Mouse (Mus musculus): ENCODE results near the gene Usp54. TPM values are rescaled to one million over a fixed set of nuclear protein-coding genes. Genes with fewer than 3 reads are reported as not detected.
"Not testable (repeated sequence)": the region's sequence is repeated elsewhere in the genome, so short reads cannot be mapped to it uniquely, and the experiment has no call there.

Usp54 gene
- polyA plus RNA-seq, 1 experiment: 17.6 TPM

DNA sequence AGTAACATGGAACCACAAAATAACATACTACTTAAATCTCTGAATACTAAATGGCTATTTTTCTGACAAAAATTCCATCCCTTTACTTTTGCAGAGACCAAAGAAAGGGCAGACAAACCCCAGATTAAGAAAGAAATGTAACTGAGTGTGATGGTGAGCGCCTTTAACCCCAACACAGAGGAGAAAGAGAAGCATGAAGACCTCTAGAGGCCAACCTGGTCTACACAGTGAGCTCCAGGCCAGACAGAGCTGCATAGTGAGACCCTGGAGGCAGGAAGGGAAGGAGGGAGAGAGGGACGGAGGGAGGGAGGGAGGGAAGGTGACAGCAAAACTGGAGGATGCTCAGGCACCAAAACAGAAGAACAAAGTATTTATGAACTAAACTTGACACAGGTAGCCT is 40.7 kb downstream of the Usp54 start:
- Histone ChIP-seq H3K4me1 (ENCODE audit: control insufficient read depth, insufficient read depth, low read length) (peaks cover 2% of the 10 kb centered on the region; the same call in 1 of the 2 replicates), H3K4me3 (replicated peaks; ENCODE audit: extremely low read depth, low read depth, low read length) (no peak overlapping the region)
- TF ChIP-seq POLR2A (IDR thresholded peaks at IDR 0.05; ENCODE audit: borderline replicate concordance, extremely low read depth, low read depth, low read length) (no peak), CTCF (IDR thresholded peaks at IDR 0.05; ENCODE audit: insufficient read depth, low read length) (no peak)
- no peak for DNase-seq
- WGBS: 63% methylated on average over 2 of the region's 2 CpGs

DNA sequence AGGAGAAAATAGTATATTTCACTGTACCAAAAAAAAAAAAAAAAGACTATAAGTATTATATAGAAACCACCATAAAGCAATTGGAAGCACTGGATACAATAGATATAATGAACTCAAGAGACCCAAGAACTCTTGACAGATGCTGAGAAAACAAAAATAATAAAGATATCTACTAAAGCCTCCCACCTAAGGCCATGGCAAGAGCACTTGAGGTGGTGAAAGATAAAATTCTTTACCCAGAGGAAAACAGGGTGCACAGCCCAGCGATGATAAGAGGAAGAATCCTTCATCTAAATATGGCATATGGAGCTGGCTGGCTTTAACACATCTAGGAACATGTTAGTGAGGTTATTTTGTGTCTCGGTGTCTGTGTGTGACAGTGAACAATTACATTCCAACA is 41.3 kb downstream of the Usp54 start:
- Histone ChIP-seq H3K4me3 (replicated peaks; ENCODE audit: extremely low read depth, low read depth, low read length) (no peak overlapping the region), H3K4me1 (ENCODE audit: control insufficient read depth, insufficient read depth, low read length) (peaks cover 2% of the 10 kb centered on the region; the same call in 1 of the 2 replicates)
- TF ChIP-seq POLR2A (IDR thresholded peaks at IDR 0.05; ENCODE audit: borderline replicate concordance, extremely low read depth, low read depth, low read length) (no peak), CTCF (IDR thresholded peaks at IDR 0.05; ENCODE audit: insufficient read depth, low read length) (no peak)
- no peak for DNase-seq
- 49% methylated on average over 2 of the region's 2 CpGs for WGBS

DNA sequence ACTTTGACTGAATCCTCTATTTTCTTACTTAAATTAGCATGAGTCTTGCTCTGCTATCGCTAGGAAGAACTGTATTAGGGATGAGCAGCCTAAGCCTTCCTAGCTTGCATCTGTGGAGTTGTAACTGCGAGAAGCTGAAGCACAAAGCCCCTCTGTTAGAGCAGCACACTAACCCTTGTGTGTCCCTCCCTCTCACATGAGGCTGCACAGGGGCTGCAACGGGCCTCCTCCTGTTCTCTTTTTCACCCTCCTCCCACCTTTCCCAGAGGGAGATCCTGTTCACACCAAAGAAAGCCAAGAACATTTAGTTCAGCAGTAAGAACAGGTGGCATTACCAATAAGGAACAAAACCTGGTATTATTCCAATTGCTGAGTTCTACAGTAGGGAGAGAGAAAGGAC is 45.1 kb downstream of the Usp54 start:
- Histone ChIP-seq H3K4me1 (ENCODE audit: control insufficient read depth, insufficient read depth, low read length) (peaks cover 2% of the 10 kb centered on the region; the same call in 1 of the 2 replicates), H3K4me3 (replicated peaks; ENCODE audit: extremely low read depth, low read depth, low read length) (no peak overlapping the region)
- 65% methylated on average over 3 of the region's 3 CpGs for WGBS
- TF ChIP-seq POLR2A (IDR thresholded peaks at IDR 0.05; ENCODE audit: borderline replicate concordance, extremely low read depth, low read depth, low read length): no peak
- DNase-seq: no peak

DNA sequence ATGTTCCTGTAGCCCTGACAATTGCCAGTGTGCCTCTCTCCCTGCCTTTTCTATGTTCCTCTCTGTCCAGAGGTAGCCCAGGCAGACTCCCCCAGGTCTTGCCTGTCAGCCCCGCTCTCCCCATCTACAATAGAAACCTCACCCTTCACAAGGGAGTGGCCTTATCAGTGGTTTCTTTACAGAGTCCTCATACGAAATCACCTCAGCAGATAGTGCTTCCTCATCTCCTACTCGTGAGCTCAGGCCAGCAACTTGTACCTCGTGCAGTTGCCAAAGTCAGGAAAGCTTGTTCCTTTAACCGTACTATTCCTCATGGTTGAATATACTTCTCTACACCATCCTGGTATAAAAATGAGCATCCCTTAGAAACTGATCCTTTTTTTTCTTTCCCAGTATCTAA is 53.4 kb downstream of the Usp54 start:
- H3K4me3 ChIP-seq (replicated peaks; ENCODE audit: extremely low read depth, low read depth, low read length): no peak overlapping the region
- DNase-seq: no peak
- H3K4me1 ChIP-seq (ENCODE audit: control insufficient read depth, insufficient read depth, low read length): no peaks in the 10 kb centered on the region
- WGBS: 80% methylated on average over 5 of the region's 5 CpGs
- TF ChIP-seq POLR2A (IDR thresholded peaks at IDR 0.05; ENCODE audit: borderline replicate concordance, extremely low read depth, low read depth, low read length) (no peak), CTCF (IDR thresholded peaks at IDR 0.05; ENCODE audit: insufficient read depth, low read length) (no peak)

DNA sequence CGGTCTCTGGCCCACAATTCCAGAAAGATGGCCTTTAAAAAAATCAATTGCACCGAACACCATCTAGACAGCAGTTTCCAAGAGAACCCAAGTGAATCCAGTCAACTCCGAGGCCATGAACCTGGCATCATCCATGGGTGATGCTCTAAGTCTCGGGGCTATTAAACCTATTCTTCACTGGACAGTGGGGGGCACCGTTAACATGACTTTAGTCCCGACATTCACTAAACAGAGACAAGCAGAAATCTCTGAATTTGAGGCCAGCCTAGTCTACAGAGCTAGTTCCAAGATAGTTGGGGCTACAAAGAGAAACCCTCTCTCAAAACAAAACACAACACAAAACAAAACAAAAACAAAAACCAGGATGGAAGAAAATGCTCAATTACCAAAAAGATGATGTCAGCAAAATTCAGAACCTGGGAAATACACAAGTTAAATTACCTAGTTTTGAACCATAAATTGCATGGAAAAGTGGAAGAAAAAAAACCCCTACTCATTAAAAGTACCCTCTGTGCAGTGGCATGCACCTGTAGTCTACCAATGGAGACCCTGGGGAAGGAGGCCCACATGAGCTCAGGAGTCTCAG is 61.9 kb downstream of the Usp54 start:
- H3K4me1 ChIP-seq (ENCODE audit: control insufficient read depth, insufficient read depth, low read length): no peaks in the 10 kb centered on the region
- WGBS: 68% methylated on average over 6 of the region's 6 CpGs
- TF ChIP-seq CTCF (IDR thresholded peaks at IDR 0.05; ENCODE audit: insufficient read depth, low read length) (no peak), POLR2A (IDR thresholded peaks at IDR 0.05; ENCODE audit: borderline replicate concordance, extremely low read depth, low read depth, low read length) (no peak)
- H3K4me3 ChIP-seq (replicated peaks; ENCODE audit: extremely low read depth, low read depth, low read length): no peak overlapping the region
- DNase-seq: no peak

DNA sequence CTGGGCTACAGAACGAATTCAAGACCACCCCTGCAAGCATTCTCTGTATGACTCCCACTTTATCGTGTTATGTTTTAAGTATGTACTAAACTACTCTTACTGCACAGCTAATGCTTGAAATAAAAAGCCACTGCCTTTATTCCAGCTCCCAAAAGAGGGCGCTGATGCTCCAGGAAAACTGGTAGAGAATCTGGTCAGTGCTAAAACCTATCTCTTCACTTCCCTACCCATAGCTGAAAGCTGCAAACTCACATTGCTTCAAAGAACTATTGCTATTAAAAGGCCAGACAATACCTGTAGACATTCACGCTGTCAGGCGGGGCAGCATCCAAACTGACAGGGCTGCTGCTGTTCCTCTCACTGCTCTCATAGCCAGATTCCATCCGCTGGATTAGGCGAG is 64.7 kb downstream of the Usp54 start:
- no peaks in the 10 kb centered on the region for H3K4me1 ChIP-seq (ENCODE audit: control insufficient read depth, insufficient read depth, low read length)
- H3K4me3 ChIP-seq (replicated peaks; ENCODE audit: extremely low read depth, low read depth, low read length): no peak overlapping the region
- TF ChIP-seq CTCF (IDR thresholded peaks at IDR 0.05; ENCODE audit: insufficient read depth, low read length): 0 out of 2 replicates have a peak, but pooled peaks have one; percentile 28
- no peak for TF ChIP-seq POLR2A (IDR thresholded peaks at IDR 0.05; ENCODE audit: borderline replicate concordance, extremely low read depth, low read depth, low read length)
- 52% methylated on average over 7 of the region's 7 CpGs for WGBS
- peak; percentile 66 for DNase-seq

DNA sequence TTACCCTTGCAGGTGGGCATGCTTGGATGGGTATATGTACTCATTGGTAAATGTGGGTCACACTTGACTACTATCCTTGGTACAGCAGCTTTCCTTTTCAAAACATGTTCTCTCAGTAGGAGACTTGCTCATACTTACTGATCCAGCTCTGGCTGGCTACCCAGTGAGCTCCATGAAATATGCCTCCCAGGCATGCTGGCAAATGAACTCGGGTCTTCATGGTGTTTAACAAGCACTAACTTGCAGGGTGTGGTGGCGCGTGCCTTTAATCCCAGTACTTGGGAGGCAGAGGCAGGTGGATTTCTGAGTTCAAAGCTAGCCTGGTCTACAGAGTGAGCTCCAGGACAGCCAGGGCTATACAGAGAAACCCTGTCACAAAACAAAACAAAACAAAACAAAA is 67.7 kb downstream of the Usp54 start:
- DNase-seq; H3K4me3 ChIP-seq (replicated peaks; ENCODE audit: extremely low read depth, low read depth, low read length); H3K4me1 ChIP-seq (ENCODE audit: control insufficient read depth, insufficient read depth, low read length): not testable (repeated sequence)
- 90% methylated on average over 3 of the region's 3 CpGs for WGBS

DNA sequence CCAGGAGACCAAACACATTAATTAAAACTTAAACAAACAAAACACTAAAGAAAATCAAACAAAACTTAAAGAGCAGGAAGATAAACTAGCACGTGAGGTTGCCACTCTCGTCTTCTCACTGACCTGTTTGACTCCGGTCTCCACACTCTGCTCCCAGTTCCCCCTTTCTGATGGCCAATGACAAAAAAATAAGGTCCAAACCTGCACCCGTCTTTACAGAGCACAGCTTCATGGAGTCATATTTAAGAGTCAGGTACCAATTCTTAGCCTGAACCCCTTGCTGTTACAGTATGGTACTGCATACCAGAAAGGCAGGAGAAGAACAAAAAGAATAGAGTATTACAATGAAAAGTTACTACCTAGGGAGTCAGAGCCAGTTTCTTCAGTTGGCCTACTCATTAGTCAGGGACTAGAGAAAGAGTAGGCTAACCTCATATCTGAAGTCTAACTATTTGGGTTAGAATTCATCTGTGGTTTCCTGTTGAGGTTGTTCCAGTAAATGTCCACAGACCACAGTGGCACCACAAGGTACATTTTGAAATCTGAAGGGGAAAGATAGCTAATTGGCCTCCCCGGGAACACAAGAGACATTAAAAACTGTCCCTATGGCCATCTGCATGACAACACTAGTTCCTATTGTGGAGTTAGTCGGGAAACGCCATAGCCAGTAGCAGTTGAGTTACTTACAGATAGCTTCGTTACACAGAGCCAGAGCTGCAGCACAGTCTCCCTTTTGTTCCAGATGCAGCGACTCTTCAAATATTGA is 75.4 kb downstream of the Usp54 start:
- TF ChIP-seq POLR2A (IDR thresholded peaks at IDR 0.05; ENCODE audit: borderline replicate concordance, extremely low read depth, low read depth, low read length) (no peak), CTCF (IDR thresholded peaks at IDR 0.05; ENCODE audit: insufficient read depth, low read length) (no peak)
- WGBS: 54% methylated on average over 9 of the region's 9 CpGs

DNA sequence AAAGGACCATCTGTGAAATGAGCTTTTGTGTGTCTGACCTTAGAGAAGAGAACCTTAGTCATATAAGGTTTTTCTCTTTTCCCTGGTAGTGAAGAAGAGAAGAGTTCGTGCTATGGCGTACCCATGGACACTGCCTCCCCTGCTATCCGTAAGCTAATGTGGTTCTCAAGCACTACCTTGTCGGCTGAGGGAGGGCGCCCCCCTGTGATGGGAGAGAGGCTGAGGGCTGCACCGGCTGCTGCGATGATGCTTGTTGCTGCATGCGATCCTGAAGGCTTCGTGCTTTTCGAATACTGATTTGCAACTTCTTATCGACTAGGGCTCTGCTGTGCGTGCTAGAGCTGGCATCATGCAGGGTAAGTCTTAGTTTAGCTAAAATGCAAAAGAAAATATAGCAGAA is 76.2 kb downstream of the Usp54 start:
- Histone ChIP-seq H3K4me1 (ENCODE audit: control insufficient read depth, insufficient read depth, low read length) (no peaks in the 10 kb centered on the region; the same call in 1 of the 2 replicates), H3K4me3 (replicated peaks; ENCODE audit: extremely low read depth, low read depth, low read length) (no peak overlapping the region)
- no peak for DNase-seq
- no peak for TF ChIP-seq POLR2A (IDR thresholded peaks at IDR 0.05; ENCODE audit: borderline replicate concordance, extremely low read depth, low read depth, low read length)
- no peak for TF ChIP-seq CTCF (IDR thresholded peaks at IDR 0.05; ENCODE audit: insufficient read depth, low read length)
- 71% methylated on average over 12 of the region's 12 CpGs for WGBS

More for the DNA sequence above, 75.4 kb downstream of the Usp54 start:
- Histone ChIP-seq H3K4me3 (replicated peaks; ENCODE audit: extremely low read depth, low read depth, low read length) (no peak overlapping the region), H3K4me1 (ENCODE audit: control insufficient read depth, insufficient read depth, low read length) (no peaks in the 10 kb centered on the region; the same call in 1 of the 2 replicates)
- no peak for DNase-seq

DNA sequence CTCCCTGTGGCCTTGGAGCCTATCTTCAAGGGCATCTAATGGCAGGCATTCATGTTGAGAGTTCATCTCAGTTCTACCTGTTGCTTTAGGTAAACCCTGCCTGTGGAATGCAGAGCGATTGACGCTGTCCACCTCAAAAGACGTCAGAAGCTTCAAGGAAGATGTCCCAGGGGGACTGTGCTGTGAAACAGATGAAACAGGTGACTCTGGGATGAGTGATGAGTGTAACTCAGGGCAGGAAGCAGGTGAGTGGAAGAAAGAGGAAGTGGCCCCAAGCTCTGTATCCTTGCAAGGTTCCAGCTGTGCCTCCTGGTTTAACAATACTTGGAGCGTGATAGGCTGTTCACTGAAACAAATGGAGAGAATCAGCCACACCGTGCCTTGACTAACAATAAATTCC is 79.0 kb downstream of the Usp54 start:
- Histone ChIP-seq H3K4me3 (replicated peaks; ENCODE audit: extremely low read depth, low read depth, low read length) (no peak overlapping the region), H3K4me1 (ENCODE audit: control insufficient read depth, insufficient read depth, low read length) (no peaks in the 10 kb centered on the region; the same call in 1 of the 2 replicates)
- DNase-seq: no peak
- WGBS: 82% methylated on average over 5 of the region's 5 CpGs
- TF ChIP-seq POLR2A (IDR thresholded peaks at IDR 0.05; ENCODE audit: borderline replicate concordance, extremely low read depth, low read depth, low read length): no peak
- TF ChIP-seq CTCF (IDR thresholded peaks at IDR 0.05; ENCODE audit: insufficient read depth, low read length): no peak
